Mouse (Mus musculus): ENCODE results near the gene Ctc1. TPM values are rescaled to one million over a fixed set of nuclear protein-coding genes. Genes with fewer than 3 reads are reported as not detected.

Ctc1 gene
- total RNA-seq (2023): 26.3 to 45.3 TPM (median 38.3 TPM) in 4 replicates

DNA sequence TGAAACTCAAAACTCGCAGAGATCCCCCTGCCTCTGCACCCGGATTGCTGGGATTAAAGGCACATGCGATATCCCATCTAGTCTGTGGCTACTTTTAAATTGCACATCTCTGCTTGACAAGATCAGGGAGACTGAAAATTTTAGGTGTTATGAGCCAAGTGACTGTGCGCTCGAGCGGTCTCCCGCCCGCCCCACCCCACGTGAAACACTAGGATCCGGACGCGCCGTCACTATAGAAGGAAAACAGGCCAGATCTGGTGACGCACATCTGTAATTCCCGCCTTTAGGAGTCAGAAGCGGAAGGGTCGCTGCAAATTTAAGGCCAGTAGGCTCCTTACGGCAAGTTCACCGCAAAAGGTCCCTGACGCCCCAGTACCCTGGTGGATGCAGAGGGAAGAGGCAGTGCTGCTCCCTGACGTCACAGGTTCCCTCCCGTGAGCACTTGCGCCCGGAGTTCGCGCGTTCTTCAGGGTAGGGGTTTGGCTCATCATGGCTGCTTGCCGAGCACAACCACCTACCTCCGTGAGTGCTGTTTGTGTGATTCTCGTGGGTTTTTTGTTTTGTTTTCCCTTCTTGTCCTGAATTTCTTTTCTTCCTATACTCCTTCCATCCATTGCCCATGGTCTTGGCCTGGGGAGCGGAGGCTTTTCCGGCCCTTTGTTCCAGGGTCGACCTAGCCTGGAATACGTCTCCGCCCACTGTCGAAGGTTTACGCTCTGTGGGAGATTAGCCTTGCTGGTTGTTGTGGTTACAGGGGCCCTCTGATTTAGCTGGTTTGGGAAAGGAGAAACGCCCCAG is at the start of gene Ctc1:
TSS of gene Ctc1 (plus strand) at position 268 of the 798 bp plus-strand sequence.

GRCm38 (mm10) chr11:68967337-68968282 is 48.1 kb upstream of the Ctc1 start, which contains the start of gene Slc25a35:
Gene Slc25a35, plus strand, starts transcription at chr11:68968131.

DNA sequence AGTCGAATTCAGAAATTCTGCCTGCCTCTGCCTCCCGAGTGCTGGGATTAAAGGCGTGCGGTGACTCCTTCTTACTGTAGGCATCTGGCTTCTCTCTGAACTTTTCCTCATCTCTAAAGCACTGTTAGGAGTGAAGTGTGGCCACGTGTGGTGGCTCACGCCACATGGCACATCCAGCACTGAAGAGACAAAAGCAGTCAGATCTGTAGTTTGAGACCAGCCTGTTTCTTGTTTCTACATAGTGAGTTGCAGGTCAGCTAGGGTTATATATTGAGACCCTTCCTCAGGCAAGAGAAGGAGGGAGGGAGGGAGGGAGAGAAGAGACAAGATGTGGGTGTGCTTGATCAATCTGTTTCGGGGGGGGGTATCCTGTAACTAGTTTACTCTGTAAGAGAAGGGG is 40.6 kb upstream of the Ctc1 start, which contains the start of gene Rangrf:
TSS of gene Rangrf (minus strand) at position 101 of the 400 bp plus-strand sequence.

DNA sequence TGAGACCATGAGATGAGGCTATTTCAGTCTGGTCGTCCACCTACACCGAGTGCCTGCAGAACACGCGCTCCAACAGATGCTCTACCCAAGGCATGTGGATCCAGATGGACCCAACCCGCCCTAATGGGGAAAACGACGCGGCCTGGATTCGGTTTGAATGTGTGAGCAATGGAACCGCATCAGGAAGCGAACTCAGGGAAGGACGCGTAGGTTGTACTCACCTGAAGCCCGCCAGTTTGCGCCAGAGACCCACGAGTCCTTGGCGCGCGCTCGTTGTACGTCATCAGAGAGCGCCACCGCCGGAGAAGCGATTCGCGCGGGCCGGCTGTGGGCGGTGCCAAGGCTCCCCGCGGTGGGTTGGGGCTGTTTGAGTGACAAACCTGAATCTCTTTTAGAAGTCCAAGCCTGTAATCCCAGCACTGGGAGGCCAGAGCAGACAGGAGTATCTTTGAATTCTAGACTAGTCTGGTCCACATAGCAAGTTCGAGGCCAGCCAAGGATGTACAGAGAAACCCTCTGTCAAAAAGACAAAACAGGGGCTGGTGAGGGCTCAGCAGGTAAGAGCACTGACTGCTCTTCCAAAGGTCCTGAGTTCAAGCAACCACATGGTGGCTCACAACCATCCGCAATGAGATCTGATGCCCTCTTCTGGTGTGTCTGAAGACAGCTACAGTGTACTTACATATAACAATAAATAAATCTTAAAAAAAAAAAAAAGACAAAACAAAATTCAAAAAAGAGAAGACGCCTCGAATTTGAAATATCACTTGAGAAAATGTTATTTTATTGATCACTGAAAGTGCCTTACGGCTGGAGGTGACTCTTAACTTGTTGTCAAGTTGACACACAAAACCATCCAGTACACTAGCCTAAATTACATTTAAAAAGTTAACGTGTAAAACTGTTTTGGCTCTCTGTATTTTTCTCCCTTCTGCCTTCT is 7.3 kb upstream of the Ctc1 start, which contains the start of gene Pfas:
TSS of gene Pfas (minus strand) at position 279 of the 940 bp plus-strand sequence.

DNA sequence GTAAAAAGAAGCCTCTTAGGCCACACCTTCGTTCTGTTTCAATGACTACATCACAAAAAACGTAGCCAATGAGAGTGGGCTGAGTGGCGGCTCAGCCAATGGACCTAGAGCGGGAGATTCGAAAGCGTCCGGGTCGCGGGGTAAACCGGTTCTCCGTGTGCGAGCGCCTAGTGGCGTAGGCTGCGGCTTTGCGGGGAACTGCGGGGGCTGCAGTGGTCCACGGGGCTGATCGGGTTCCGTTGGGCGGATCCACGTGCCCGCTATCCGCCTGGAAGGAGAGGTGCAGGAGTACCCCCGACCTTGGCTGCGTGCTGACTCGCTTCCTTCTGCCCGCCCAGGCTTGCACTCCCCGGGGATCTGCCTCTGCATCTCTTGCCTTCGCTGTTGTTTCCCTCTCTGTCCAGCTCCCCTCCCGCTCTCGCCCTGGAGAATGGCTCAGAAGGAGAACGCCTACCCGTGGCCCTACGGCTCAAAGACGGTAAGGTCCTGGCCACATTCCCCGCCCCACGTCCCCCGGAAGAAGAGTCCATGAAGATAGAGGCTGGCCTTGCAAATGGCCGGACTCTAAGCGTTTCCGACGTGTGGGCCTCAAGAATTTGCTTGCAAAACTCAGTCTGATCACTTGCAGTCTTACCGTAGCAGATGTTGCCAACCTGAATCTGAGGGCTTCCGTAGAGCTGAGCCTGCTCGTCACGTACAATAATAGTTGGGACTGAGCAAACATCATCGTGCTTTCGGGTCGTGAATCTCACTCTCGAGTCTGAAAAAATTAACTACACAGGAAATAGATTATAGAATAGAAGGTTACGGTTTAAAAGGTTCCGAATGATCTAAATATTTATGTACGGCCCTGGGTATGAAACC is 30.1 kb downstream of the Ctc1 start, which contains the start of gene Aurkb:
TSS of gene Aurkb (plus strand) at position 117 of the 864 bp plus-strand sequence.

DNA sequence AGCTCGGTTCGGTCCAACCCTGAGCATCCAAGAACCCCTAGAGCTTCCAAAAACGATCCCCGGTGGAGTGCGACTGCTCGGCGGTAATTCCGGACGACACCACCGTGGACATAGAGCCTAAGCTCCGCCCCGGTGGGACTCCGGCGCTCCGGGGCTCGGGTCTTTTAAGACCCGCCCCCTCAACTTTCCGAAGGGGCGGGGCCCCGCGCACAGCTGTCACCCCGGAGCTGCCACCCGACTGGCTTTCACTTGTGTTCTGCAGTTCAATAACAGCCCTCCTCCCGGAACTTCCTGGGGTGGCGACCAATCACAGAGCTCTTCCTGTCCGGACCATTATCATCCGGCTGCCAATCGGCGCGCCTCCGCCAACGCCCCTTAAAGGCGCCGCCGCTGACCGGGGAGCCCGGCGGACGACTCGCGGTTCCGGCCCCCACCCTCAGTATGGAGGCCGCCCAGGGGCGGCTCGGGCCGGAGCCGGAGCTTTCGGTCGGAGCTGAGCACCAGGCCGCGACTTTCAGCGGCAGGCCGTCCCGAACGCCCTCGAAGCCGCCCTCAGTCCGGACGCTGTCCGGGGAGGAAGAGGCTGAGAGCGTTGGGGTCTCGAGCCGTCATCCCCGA is 43.8 kb downstream of the Ctc1 start, which contains the start of gene Borcs6:
TSS of gene Borcs6 (plus strand) at position 361 of the 618 bp plus-strand sequence.

GRCm38 (mm10) chr11:69070590-69071222 is 55.0 kb downstream of the Ctc1 start, which contains the start of gene Tmem107:
Gene Tmem107, plus strand, starts transcription at chr11:69070806.

Other genes with a start within 250 kb of the Ctc1 start
- gene Ndel1, start 144.1 kb upstream of the Ctc1 start, total RNA-seq (2023): 70.9 to 74.4 TPM (median 72.4 TPM) in 4 replicates
- gene Rnf222, start 127.4 kb upstream of the Ctc1 start, total RNA-seq (2023): not detected in 4 replicates
- gene Rpl26, start 114.3 kb upstream of the Ctc1 start, total RNA-seq (2023): 2,247 to 2,456 TPM (median 2,364 TPM) in 4 replicates
- not detected in 4 replicates for gene Odf4, start 88.8 kb upstream of the Ctc1 start, total RNA-seq (2023)
- not detected in 4 replicates for gene Arhgef15, start 58.4 kb upstream of the Ctc1 start, total RNA-seq (2023)
- gene Slc25a35, start 47.8 kb upstream of the Ctc1 start, total RNA-seq (2023): 2.0 to 2.9 TPM (median 2.5 TPM) in 4 replicates
- gene Rangrf, start 40.7 kb upstream of the Ctc1 start, total RNA-seq (2023): 5.4 to 8.6 TPM (median 6.4 TPM) in 4 replicates
- 25.7 to 31.7 TPM (median 28.4 TPM) in 4 replicates for gene Pfas, start 7.5 kb upstream of the Ctc1 start, total RNA-seq (2023)
- 5.3 to 6.2 TPM (median 5.8 TPM) in 4 replicates for gene Aurkb, start 29.7 kb downstream of the Ctc1 start, total RNA-seq (2023)
- gene Borcs6, start 43.8 kb downstream of the Ctc1 start, total RNA-seq (2023): 18.1 to 20.5 TPM (median 19.0 TPM) in 4 replicates
- 1.2 to 6.0 TPM (median 4.0 TPM) in 4 replicates for gene Tmem107, start 54.9 kb downstream of the Ctc1 start, total RNA-seq (2023)
- 445 to 472 TPM (median 459 TPM) in 4 replicates for gene Vamp2, start 72.6 kb downstream of the Ctc1 start, total RNA-seq (2023)
- gene Per1, start 79.3 kb downstream of the Ctc1 start, total RNA-seq (2023): 846 to 879 TPM (median 871 TPM) in 4 replicates
- gene Hes7, start 104.5 kb downstream of the Ctc1 start, total RNA-seq (2023): 0.42 TPM in 1 of 4 replicates, not detected in the others
- not detected in 4 replicates for gene 9130213A22Rik, start 106.7 kb downstream of the Ctc1 start, total RNA-seq (2023)
- gene Aloxe3, start 110.0 kb downstream of the Ctc1 start, total RNA-seq (2023): 1.5 to 3.1 TPM (median 2.2 TPM) in 4 replicates
- not detected in 4 replicates for gene Alox12b, start 141.1 kb downstream of the Ctc1 start, total RNA-seq (2023)
- gene Alox8, start 181.9 kb downstream of the Ctc1 start, total RNA-seq (2023): not detected in 4 replicates
- gene Gucy2e, start 221.1 kb downstream of the Ctc1 start, total RNA-seq (2023): not detected in 4 replicates